Mouse (Mus musculus) frontal cortex, adult (tissue): ENCODE data around the gene Antxr2.

ENCODE experiments used
- ATAC-seq: cut with Nextera tagmentation; 2 replicates; pipeline ENCODE4 v1.9.2; 2017; ENCODE audit warnings: mild to moderate bottlenecking, moderate library complexity, mixed read lengths; ENCODE audit not compliant: low TSS enrichment

The Antxr2 gene

GRCm38 (mm10) chr5:97837333-97837732 is 193.5 kb downstream of the Antxr2 start:
- no peak for ATAC-seq

- ATAC-seq: no peak
These were observed 195.4 kb downstream of the Antxr2 start for GRCm38 (mm10) chr5:97835418-97835817.

- no peak for ATAC-seq
These were observed 196.1 kb downstream of the Antxr2 start for GRCm38 (mm10) chr5:97834770-97835169.
